Mouse (Mus musculus) heart, embryonic 16.5 days (tissue): ENCODE measurements around the gene Prtn3. TPM values are rescaled to one million over a fixed set of nuclear protein-coding genes. Genes with fewer than 3 reads are reported as not detected.

Experiments
- ATAC-seq: fragments of 200-750 bp; cut with Nextera tagmentation; replicated peaks from 2 replicates; pipeline ENCODE4 v1.8.0; 2017; ENCODE audit warnings: moderate number of reproducible peaks; ENCODE audit not compliant: insufficient read depth, low FRiP score; ENCODE audit errors: extremely low read depth
- H3K27ac ChIP-seq: fragments of 300-500 bp; sonication (generic); 2 replicates; pipeline ENCODE4 v1.5.1; 2014; ENCODE audit warnings: mild to moderate bottlenecking, low read length, control low read depth, moderate library complexity
- H3K27me3 ChIP-seq: fragments of 300-500 bp; sonication (generic); 2 replicates; pipeline ENCODE4 v1.6.1; 2014; ENCODE audit warnings: low read length, mixed read lengths; ENCODE audit not compliant: control insufficient read depth, insufficient read depth
- H3K36me3 ChIP-seq: fragments of 300-500 bp; sonication (generic); 2 replicates; pipeline ENCODE4 v1.6.1; 2014; ENCODE audit not compliant: control insufficient read depth, insufficient read depth
- H3K4me1 ChIP-seq: fragments of 300-500 bp; sonication (generic); 2 replicates; pipeline ENCODE4 v1.6.1; 2014; ENCODE audit warnings: low read length, mixed read lengths; ENCODE audit not compliant: control insufficient read depth, insufficient read depth
- H3K4me2 ChIP-seq: fragments of 300-500 bp; sonication (generic); 2 replicates; pipeline ENCODE4 v1.6.1; 2014; ENCODE audit warnings: low read depth, mild to moderate bottlenecking, control low read depth, low read length
- H3K4me3 ChIP-seq: fragments of 300-500 bp; sonication (generic); 2 replicates; pipeline ENCODE4 v1.5.1; 2014; ENCODE audit warnings: mild to moderate bottlenecking, control low read depth, low read length
- H3K9ac ChIP-seq: fragments of 300-500 bp; sonication (generic); 2 replicates; pipeline ENCODE4 v1.6.1; 2014; ENCODE audit warnings: low read length, control low read depth
- H3K9me3 ChIP-seq: fragments of 300-500 bp; sonication (generic); replicated peaks from 2 replicates; pipeline ENCODE4 v1.6.1; 2016; ENCODE audit warnings: low read length; ENCODE audit not compliant: control insufficient read depth
- WGBS: fragments of 180-500 bp; shearing (Covaris S2); extraction: QIAGEN DNeasy Blood & Tissue Kit; methylation state at CpG from one replicate; pipeline ENCODE4 v1.1.7; 2014; 5-methylcytosine and 5-hydroxymethylcytosine counted together
- polyA plus RNA-seq: library from polyadenylated mRNA; unstranded; fragments of >200 nt; fragmentation: Nextera tagmentation; extraction: Ambion mirVana; gene quantifications from 2 replicates; pipeline ENCODE4 v1.2.1, GENCODE M21; 2015

The Prtn3 gene
- polyA plus RNA-seq, 1 experiment from 2014 or later, result 1.9 TPM

DNA sequence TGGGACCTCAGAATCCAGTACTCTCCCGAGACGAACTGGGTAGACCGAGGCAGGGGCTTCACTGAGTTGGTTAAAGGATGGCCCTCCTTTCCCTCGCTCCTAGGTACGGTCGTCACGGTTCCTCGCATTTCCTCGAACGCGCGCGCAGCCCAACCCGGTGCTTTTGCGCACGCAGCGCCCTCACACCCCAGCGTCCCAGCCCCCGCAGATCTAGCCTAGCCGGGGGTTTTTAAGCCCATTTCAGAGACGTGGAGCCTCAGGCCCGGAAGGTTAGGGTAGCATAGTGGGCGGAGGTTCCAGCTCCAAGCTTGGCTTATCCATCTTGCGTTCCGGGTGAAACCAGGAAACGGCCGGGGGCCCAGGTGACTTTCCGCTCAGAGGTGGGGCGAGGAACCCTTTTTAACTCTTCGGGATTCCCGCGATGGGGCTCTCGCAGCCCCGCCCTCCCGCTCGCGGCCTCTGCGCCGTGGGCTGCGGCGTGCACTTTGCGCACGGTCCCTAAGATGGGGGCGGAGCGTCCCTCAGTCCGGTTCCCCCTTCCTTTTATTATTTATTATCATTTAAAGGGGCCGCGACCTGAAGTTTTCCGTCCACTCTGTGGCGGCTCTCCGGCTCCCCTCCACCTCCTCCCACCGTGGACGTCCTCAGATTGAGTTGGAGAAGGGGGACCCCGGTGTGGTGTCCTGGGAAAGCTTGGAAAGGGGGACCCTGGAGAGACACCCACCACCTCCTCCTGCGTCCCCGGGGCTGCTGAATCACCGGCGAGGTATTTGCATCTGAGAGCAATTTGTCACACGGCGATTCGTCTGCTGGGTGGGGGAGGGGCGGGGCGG, 52.4 kb downstream of the Prtn3 start, which contains the start of gene Arid3a:
TSS of gene Arid3a (plus strand) at position 553 of the 833 bp plus-strand sequence.
- under 1% methylated on average over 63 of the region's 63 CpGs for WGBS

GRCm38 (mm10) chr10:79927324-79928029, 53.2 kb downstream of the Prtn3 start:
- ATAC-seq, result peak; percentile 34
- Histone ChIP-seq H3K36me3 (no peaks in the 10 kb centered on the region), H3K9ac (peak overlapping the region; percentile 95), H3K4me1 (peaks cover 20% of the 10 kb centered on the region), H3K27me3 (peaks cover 7% of the 10 kb centered on the region), H3K27ac (peak overlapping the region; percentile 93), H3K4me3 (peak overlapping the region; percentile 93), H3K4me2 (peak overlapping the region; percentile 94), H3K9me3 (no peaks in the 10 kb centered on the region)
- under 1% methylated on average over 54 of the region's 54 CpGs for WGBS

More for the DNA sequence above, 52.4 kb downstream of the Prtn3 start, which contains the start of gene Arid3a:
- Histone ChIP-seq H3K27ac (peak within 1 kb of the TSS; percentile 93), H3K36me3 (no peaks in the 10 kb centered on the region), H3K9me3 (no peaks in the 10 kb centered on the region), H3K27me3 (peaks cover 14% of the 10 kb centered on the region), H3K4me1 (peaks cover 16% of the 10 kb centered on the region), H3K4me2 (peak within 1 kb of the TSS; percentile 94), H3K4me3 (peak within 1 kb of the TSS; percentile 93), H3K9ac (peak within 1 kb of the TSS; percentile 95)
- ATAC-seq, result peak; percentile 73

DNA sequence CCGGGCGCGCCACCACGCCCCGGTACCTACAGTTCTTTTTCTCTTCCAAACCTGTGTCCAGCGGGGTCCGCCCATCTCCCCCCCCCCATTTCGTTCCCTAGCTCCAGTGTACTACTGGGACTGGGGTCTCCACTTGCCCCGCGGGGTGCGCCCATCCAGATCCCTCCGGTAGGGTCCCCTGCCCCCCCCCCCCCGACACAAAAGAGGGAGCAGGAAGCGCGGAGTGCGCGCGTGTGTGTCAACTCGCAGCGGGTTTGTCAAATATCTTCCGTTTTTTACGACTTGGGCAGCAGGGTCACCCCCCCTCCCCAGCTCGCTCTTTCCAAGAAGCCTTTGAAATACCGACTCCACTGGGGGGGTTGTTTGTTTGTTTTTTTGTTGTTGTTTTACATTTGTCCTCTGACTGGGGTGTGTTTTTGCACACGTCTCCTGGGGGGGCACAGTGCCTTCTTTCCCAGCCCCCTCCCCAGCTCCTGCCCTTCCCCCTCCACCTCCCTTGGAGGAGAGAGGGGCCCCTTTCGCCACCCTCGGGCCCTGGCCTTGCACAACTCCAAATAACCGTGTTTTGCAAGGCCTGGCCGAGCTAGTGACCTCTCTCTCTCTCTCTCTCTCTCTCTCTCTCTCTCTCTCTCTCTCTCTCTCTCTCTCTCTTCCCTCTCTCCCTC, 53.9 kb downstream of the Prtn3 start:
- Histone ChIP-seq H3K4me3 (peak overlapping the region; percentile 93), H3K4me1 (peaks cover 27% of the 10 kb centered on the region)
- ATAC-seq, result no peak

GRCm38 (mm10) chr10:79928907-79929701, 54.8 kb downstream of the Prtn3 start:
- H3K4me2 ChIP-seq, result peak overlapping the region; percentile 94
- H3K36me3 ChIP-seq, result no peaks in the 10 kb centered on the region
- H3K27me3 ChIP-seq, result no peaks in the 10 kb centered on the region
- no peaks in the 10 kb centered on the region for H3K9me3 ChIP-seq
- peak overlapping the region; percentile 22; the same call in 1 of the 2 replicates for H3K4me3 ChIP-seq
- 29% methylated on average over 9 of the region's 9 CpGs for WGBS
- peak overlapping the region; percentile 0; the same call in 1 of the 2 replicates for H3K9ac ChIP-seq
- peaks cover 36% of the 10 kb centered on the region for H3K4me1 ChIP-seq
- ATAC-seq, result no peak
- H3K27ac ChIP-seq, result no peak overlapping the region

More for the DNA sequence above, 53.9 kb downstream of the Prtn3 start:
- peak overlapping the region; percentile 93 for H3K27ac ChIP-seq
- H3K27me3 ChIP-seq, result no peaks in the 10 kb centered on the region; the same call in 1 of the 2 replicates
- H3K9me3 ChIP-seq, result no peaks in the 10 kb centered on the region
- H3K4me2 ChIP-seq, result peak overlapping the region; percentile 94
- H3K36me3 ChIP-seq, result no peaks in the 10 kb centered on the region
- 1% methylated on average over 24 of the region's 29 CpGs for WGBS
- peak overlapping the region; percentile 95 for H3K9ac ChIP-seq

- WGBS, result 83% methylated on average over 18 of the region's 18 CpGs
- Histone ChIP-seq H3K36me3 (no peaks in the 10 kb centered on the region), H3K9ac (no peak overlapping the region), H3K27ac (no peak overlapping the region), H3K9me3 (no peaks in the 10 kb centered on the region), H3K4me2 (no peak overlapping the region), H3K4me1 (peaks cover 40% of the 10 kb centered on the region), H3K27me3 (no peaks in the 10 kb centered on the region), H3K4me3 (no peak overlapping the region)
- no peak for ATAC-seq
Observed at GRCm38 (mm10) chr10:79929967-79930825, 55.9 kb downstream of the Prtn3 start.

DNA sequence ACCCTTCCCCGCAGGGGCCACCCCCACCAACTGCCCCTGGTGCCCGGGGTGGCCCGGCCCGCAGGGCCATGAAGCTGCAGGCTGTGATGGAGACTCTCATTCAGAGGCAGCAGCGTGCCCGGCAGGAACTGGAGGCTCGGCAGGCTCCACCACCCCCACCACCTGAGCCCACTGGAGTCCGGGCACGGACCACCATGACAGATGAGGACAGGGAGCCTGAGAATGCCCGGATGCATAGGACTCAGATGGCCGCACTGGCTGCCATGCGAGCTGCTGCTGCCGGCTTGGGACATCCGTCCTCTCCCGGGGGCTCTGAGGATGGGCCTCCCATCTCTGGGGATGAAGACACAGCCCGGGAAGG, 56.5 kb downstream of the Prtn3 start:
- Histone ChIP-seq H3K27ac (no peak overlapping the region), H3K9ac (no peak overlapping the region), H3K4me1 (peaks cover 38% of the 10 kb centered on the region), H3K9me3 (no peaks in the 10 kb centered on the region), H3K27me3 (no peaks in the 10 kb centered on the region), H3K4me2 (no peak overlapping the region), H3K36me3 (no peaks in the 10 kb centered on the region), H3K4me3 (no peak overlapping the region)
- 90% methylated on average over 16 of the region's 16 CpGs for WGBS
- ATAC-seq, result no peak

DNA sequence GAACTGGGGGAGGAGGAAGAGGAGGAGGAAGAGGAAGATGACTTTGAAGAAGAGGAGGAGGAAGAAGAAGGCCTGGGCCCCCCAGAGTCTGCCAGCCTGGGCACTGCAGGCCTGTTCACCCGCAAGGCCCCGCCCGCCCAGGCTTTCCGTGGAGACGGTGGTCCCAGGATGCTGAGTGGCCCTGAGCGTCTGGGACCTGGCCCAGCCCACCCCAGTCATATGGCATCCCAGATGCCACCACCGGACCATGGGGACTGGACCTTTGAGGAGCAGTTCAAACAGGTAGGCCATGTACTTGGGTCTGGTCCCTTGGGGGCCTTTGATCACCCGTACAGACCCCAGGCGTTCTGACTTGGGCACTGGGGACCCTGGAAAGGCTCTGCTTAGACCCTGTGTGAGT, 57.5 kb downstream of the Prtn3 start:
- no peaks in the 10 kb centered on the region for H3K36me3 ChIP-seq
- WGBS, result 83% methylated on average over 9 of the region's 9 CpGs
- H3K4me1 ChIP-seq, result peaks cover 40% of the 10 kb centered on the region
- H3K9me3 ChIP-seq, result no peaks in the 10 kb centered on the region
- ATAC-seq, result no peak
- no peaks in the 10 kb centered on the region for H3K27me3 ChIP-seq
- no peak overlapping the region for H3K4me2 ChIP-seq
- no peak overlapping the region for H3K27ac ChIP-seq
- H3K9ac ChIP-seq, result no peak overlapping the region; the same call in 1 of the 2 replicates
- no peak overlapping the region for H3K4me3 ChIP-seq
